Mouse (Mus musculus) liver, adult (tissue): ENCODE data around the gene Ndufa10.

ENCODE experiments used
- GATA4 ChIP-seq: IDR thresholded peaks from 2 replicates; pipeline ENCODE4 v1.6.1; 2014; ENCODE audit warnings: mild to moderate bottlenecking, low read length; ENCODE audit not compliant: insufficient replicate concordance

Ndufa10 gene

GRCm38 (mm10) chr1:92437678-92438271 lies 35.9 kb downstream of the Ndufa10 start:
- TF ChIP-seq GATA4 = no peak

DNA sequence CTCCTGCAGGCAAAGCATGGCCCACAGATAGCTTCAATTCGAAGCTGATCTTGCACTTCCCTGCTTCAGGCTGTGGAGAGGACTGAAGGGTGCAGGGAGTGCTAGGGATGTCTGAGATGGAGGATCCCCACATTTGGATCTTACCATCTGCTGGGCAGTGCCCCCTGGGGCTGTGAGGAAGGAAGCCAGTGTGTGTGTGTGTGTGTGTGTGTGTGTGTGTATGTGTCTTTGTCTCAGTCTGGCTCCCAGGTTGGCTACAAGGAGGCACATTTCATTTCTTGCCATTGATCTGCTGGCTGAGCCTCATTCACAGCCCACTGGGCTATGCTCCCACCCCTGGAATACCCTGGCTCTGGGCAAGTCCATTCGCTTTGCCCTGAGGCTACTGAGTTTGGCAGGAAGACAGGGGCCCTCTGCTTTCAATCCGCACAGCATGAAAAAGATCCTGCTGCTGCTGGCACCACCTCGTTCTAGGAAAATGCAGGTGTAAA lies 36.8 kb downstream of the Ndufa10 start:
- TF ChIP-seq GATA4 = no peak

GRCm38 (mm10) chr1:92434986-92435385 lies 38.7 kb downstream of the Ndufa10 start:
- TF ChIP-seq GATA4 = no peak

- no peak for TF ChIP-seq GATA4
Measured at GRCm38 (mm10) chr1:92432791-92433190, 40.9 kb downstream of the Ndufa10 start.

DNA sequence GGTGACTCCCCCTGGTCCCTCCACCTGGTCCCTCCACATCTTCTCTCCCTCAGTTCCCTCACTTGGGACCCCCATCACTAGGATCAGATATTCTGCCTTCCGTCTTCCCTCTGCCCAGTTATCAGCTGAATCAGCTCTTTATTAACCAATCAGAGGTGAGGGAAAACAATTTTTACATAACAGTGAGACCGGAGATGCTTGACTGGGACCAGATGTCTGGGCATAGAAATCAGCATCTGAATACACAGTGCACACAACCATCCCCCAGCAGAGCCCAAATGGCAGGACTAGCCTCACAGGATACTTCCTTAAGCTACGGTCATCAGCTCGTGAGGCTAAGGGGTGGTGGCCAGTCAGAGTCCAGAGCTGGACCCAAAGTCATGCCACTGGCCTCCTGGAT lies 41.6 kb downstream of the Ndufa10 start:
- TF ChIP-seq GATA4 = no peak

DNA sequence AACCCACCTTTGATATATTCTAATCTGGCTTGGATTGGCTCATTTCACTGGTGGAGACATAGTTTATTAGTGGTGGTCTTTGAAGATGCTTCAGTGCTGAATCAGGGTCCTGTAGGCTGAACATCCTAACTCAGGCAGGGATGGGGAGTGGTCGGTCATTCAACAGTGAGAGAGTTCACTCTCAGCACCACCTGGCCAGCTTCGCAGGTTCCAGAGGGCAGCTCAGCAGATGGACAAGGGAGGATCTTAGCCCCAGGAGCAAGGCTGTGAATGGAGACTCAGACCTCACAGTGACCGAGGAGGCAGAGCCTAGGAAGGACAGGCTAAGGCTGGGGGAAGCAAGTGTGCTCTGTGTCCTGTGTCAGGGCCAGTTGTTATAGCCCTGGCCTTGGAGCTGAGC lies 42.2 kb downstream of the Ndufa10 start:
- no peak for TF ChIP-seq GATA4

DNA sequence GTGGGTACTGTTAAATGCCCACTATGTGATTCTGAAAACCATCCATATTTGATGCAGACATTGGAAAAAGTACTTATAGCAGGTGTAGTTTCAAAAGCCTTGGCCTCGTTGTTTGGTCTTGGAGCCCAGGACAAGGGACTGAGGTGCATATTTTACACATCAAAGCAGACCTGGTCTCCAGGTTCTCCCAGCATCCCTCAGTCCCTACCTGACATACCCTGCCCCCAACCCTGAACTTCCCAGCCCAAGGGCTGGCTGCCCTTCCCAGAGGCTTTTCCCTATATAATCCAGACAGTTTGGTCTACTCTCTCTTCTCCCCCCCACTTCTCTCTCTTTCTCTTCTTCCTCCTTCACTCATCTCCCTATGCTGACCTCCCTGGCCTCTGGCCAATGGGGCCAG lies 42.7 kb downstream of the Ndufa10 start:
- TF ChIP-seq GATA4 = no peak

DNA sequence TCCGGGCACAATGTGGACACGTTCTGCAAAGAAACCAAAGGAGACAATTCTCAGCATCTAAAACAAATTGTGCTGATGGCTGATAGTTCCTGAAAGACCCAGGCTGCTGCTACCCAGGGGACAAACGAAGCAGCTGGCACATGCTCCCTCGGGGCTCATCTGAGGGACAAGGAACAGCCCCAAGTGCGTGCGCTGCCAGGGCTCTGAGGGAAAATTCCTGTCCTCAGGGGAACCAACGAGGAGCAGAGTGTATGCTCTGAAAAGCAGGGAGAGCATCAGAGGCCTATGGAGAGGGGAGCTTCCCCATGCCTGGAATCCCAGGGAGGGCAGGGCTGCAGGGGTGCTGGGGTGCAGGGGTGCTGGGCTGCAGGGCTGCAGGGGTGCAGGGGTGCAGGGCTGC lies 48.9 kb downstream of the Ndufa10 start:
- no peak for TF ChIP-seq GATA4

- TF ChIP-seq GATA4 = no peak
Measured at GRCm38 (mm10) chr1:92405131-92405530, 68.5 kb downstream of the Ndufa10 start.

DNA sequence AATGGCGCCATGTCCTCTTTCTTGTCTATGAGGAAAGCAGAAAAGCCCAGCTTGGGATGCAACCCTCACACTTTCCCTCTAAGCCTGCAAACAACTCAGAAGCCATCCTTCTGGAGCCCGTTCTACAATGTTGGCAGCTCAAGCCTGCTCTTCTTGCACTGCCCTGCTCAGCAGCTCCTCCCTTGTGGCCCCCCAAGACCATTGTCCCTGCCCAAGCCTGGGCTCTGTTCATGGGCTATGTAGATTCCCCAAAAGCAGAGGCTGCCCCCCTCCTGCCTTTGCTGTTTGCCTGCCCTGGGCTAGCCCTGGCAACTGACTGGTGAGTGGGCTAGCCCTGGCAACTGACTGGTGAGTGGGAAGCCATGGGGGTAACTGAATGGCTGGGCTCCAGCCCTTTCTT lies 73.1 kb downstream of the Ndufa10 start:
- no peak for TF ChIP-seq GATA4

- TF ChIP-seq GATA4 = no peak
Measured at GRCm38 (mm10) chr1:92398601-92399000, 75.1 kb downstream of the Ndufa10 start.

- TF ChIP-seq GATA4 = no peak
Measured at GRCm38 (mm10) chr1:92397511-92398051, 76.1 kb downstream of the Ndufa10 start.

GRCm38 (mm10) chr1:92394279-92394678 lies 79.4 kb downstream of the Ndufa10 start:
- no peak for TF ChIP-seq GATA4

DNA sequence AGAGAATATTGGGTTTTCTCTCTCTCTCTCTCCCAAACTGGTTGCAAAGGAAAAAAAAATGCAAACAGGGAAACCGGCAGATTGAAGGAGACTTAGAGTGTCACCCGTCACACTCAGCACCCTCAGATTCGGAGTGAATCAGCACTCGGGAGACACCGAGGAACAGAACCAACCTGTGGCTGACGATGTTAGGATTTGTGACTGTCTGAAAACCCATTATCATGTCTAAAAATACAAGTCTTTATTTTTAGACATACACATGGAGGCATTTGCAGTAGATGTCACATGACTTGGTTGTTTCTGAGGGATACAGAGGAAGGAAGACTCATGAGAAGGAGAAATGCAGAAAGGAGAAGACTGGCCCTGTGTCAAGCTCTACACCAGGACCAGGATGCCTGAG lies 80.5 kb downstream of the Ndufa10 start:
- no peak for TF ChIP-seq GATA4
